Mouse (Mus musculus) kidney, adult 2 months (tissue): ENCODE measurements around the gene Igf1r.

Experiments used
- CTCF ChIP-seq: fragments of 200-500 bp; conservative IDR thresholded peaks from 2 replicates; pipeline ENCODE4 v1.5.1; 2011; ENCODE audit warnings: low read depth, mild to moderate bottlenecking, control low read depth, low read length, moderate library complexity, mixed read lengths; ENCODE audit not compliant: insufficient read depth, insufficient read length
- POLR2A ChIP-seq: fragments of 200-500 bp; IDR thresholded peaks from one replicate; pipeline ENCODE4 v1.6.1; 2011; ENCODE audit warnings: low read depth, low read length, control low read depth

GRCm38 (mm10) chr7:68112582-68112981, 160.0 kb downstream of the Igf1r start:
- TF ChIP-seq POLR2A (no peak), CTCF (no peak)
